Mouse (Mus musculus): ENCODE results near the gene Fancc.

The Fancc gene

GRCm38 (mm10) chr13:63289687-63290086 is 207.4 kb downstream of the Fancc start:
- DNase-seq (ENCODE audit: low spot score): no peak

- no peak for DNase-seq (ENCODE audit: low spot score)
Observed at GRCm38 (mm10) chr13:63289152-63289551, 207.9 kb downstream of the Fancc start.

- no peak for DNase-seq (ENCODE audit: low spot score)
Observed at GRCm38 (mm10) chr13:63286483-63287102, 210.5 kb downstream of the Fancc start.

GRCm38 (mm10) chr13:63284748-63285147 is 212.3 kb downstream of the Fancc start:
- DNase-seq (ENCODE audit: low spot score): no peak

GRCm38 (mm10) chr13:63283236-63283635 is 213.8 kb downstream of the Fancc start:
- DNase-seq (ENCODE audit: low spot score): no peak

GRCm38 (mm10) chr13:63281206-63281605 is 215.9 kb downstream of the Fancc start:
- DNase-seq (ENCODE audit: low spot score): no peak

- no peak for DNase-seq (ENCODE audit: low spot score)
Observed at GRCm38 (mm10) chr13:63280344-63280743, 216.7 kb downstream of the Fancc start.

GRCm38 (mm10) chr13:63279807-63280206 is 217.3 kb downstream of the Fancc start:
- DNase-seq (ENCODE audit: low spot score): no peak

- peak; percentile 40 for DNase-seq (ENCODE audit: low spot score)
Observed at GRCm38 (mm10) chr13:63278796-63279475, 218.1 kb downstream of the Fancc start.

- DNase-seq (ENCODE audit: low spot score): no peak
Observed at GRCm38 (mm10) chr13:63278141-63278631, 218.9 kb downstream of the Fancc start.

- DNase-seq (ENCODE audit: low spot score): no peak
Observed at GRCm38 (mm10) chr13:63277316-63277715, 219.8 kb downstream of the Fancc start.

GRCm38 (mm10) chr13:63276389-63276788 is 220.7 kb downstream of the Fancc start:
- no peak for DNase-seq (ENCODE audit: low spot score)

- DNase-seq (ENCODE audit: low spot score): no peak
Observed at GRCm38 (mm10) chr13:63274488-63275166, 222.5 kb downstream of the Fancc start.

GRCm38 (mm10) chr13:63273859-63274258 is 223.2 kb downstream of the Fancc start:
- DNase-seq (ENCODE audit: low spot score): no peak

- DNase-seq (ENCODE audit: low spot score): peak; percentile 89
Observed at GRCm38 (mm10) chr13:63272602-63273229, 224.4 kb downstream of the Fancc start.

- DNase-seq (ENCODE audit: low spot score): no peak
Observed at GRCm38 (mm10) chr13:63272017-63272601, 225.0 kb downstream of the Fancc start.

GRCm38 (mm10) chr13:63270191-63270590 is 226.9 kb downstream of the Fancc start:
- DNase-seq (ENCODE audit: low spot score): no peak

GRCm38 (mm10) chr13:63268776-63269175 is 228.3 kb downstream of the Fancc start:
- no peak for DNase-seq (ENCODE audit: low spot score)

- no peak for DNase-seq (ENCODE audit: low spot score)
Observed at GRCm38 (mm10) chr13:63268371-63268770, 228.7 kb downstream of the Fancc start.

- no peak for DNase-seq (ENCODE audit: low spot score)
Observed at GRCm38 (mm10) chr13:63262168-63262957, 234.7 kb downstream of the Fancc start.

GRCm38 (mm10) chr13:63261676-63262075 is 235.4 kb downstream of the Fancc start:
- no peak for DNase-seq (ENCODE audit: low spot score)
